Mouse (Mus musculus): ENCODE data around the gene Egfem1. TPM values are rescaled to one million over a fixed set of nuclear protein-coding genes. Genes with fewer than 3 reads are reported as not detected.
A peak's percentile ranks its signal among the peaks of the same experiment; 100 is the strongest.

Gene Egfem1
- polyA plus RNA-seq, 1 experiment from 2014 or later = 6.7 TPM

- no peak overlapping the region for H3K9ac ChIP-seq
- H3K9me3 ChIP-seq (ENCODE audit: control insufficient read depth, low read length) = no peaks in the 10 kb centered on the region
- no peak overlapping the region for H3K4me3 ChIP-seq (replicated peaks; ENCODE audit: low read length)
- H3K27me3 ChIP-seq (ENCODE audit: control insufficient read depth, insufficient read depth, low read length) = no peaks in the 10 kb centered on the region
- no peaks in the 10 kb centered on the region for H3K36me3 ChIP-seq (replicated peaks; ENCODE audit: control insufficient read depth, insufficient read depth)
- no peak for DNase-seq (ENCODE audit: low spot score)
- no peak for ATAC-seq (ENCODE audit: low FRiP score)
- no peak overlapping the region for H3K4me2 ChIP-seq (replicated peaks)
- H3K4me1 ChIP-seq (replicated peaks; ENCODE audit: control insufficient read depth, insufficient read depth, low read length) = no peaks in the 10 kb centered on the region
- H3K27ac ChIP-seq = no peak overlapping the region
These were observed 95.2 kb downstream of the Egfem1 start for GRCm38 (mm10) chr3:29176991-29177390.

DNA sequence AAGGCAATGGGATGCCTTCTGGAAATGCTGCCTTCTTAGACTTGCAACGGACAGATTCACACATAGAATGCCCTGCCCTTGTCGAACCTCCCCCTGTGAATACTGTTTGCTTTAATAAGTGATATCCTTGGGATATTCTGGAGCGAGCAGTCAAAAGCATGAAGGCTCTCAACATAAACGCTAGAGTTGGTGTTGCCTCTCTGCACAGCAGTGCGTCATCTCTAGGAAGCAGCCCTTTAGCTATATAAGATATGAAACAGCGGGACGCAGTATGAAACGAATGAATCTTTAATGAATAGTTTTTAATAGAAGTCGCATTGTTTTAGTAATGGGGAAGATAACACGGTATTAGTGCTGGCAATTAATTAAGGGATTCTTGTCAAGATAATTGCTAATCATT lies 101.2 kb downstream of the Egfem1 start:
- Histone ChIP-seq H3K9ac (no peak overlapping the region), H3K36me3 (replicated peaks; ENCODE audit: control insufficient read depth, insufficient read depth) (no peaks in the 10 kb centered on the region), H3K27me3 (ENCODE audit: control insufficient read depth, insufficient read depth, low read length) (no peaks in the 10 kb centered on the region), H3K9me3 (ENCODE audit: control insufficient read depth, low read length) (no peaks in the 10 kb centered on the region), H3K4me2 (replicated peaks) (no peak overlapping the region), H3K27ac (peak overlapping the region; percentile 4; the same call in 1 of the 2 replicates), H3K4me3 (replicated peaks; ENCODE audit: low read length) (no peak overlapping the region), H3K4me1 (replicated peaks; ENCODE audit: control insufficient read depth, insufficient read depth, low read length) (peaks cover 26% of the 10 kb centered on the region)
- ATAC-seq (ENCODE audit: low FRiP score) = peak; percentile 54; the same call in 1 of the 2 replicates
- 48% methylated on average over 10 of the region's 10 CpGs for WGBS
- peak; percentile 47 for DNase-seq (ENCODE audit: low spot score)

DNA sequence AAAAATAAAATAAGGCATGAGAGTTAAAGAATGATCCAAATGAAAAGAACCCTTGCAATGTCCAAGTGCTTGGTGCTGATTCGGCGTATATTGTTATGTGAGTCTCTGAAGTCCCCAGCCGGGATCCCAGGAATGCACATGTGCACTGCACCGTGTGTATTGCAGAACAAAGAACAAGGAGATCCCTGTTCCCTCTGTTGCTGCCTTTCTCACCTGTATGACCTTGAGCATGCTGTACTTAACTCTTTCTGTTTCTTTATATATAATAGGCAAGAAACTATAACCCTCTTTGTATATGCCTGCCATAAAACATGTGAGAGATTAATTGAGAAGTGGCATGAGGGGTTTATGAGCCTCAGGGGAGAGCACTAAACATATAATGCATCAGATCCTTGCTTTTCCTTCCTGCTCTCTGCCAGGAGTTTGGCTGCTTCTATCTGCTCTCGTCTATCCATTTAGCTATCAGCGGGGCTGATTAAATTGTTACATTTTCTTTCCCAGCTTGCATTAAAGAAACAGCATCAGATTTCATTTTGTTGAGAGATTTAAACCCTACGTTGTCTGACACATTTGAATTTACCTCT lies 101.9 kb downstream of the Egfem1 start:
- H3K9me3 ChIP-seq (ENCODE audit: control insufficient read depth, low read length) = no peaks in the 10 kb centered on the region
- ATAC-seq (ENCODE audit: low FRiP score) (peak; percentile 42), DNase-seq (ENCODE audit: low spot score) (peak; percentile 46)
- peak overlapping the region; percentile 29; the same call in 1 of the 2 replicates for H3K4me2 ChIP-seq (replicated peaks)
- no peaks in the 10 kb centered on the region for H3K36me3 ChIP-seq (replicated peaks; ENCODE audit: control insufficient read depth, insufficient read depth)
- 0 out of 2 replicates have a peak overlapping the region, but pooled peaks have one; percentile 6 for H3K9ac ChIP-seq
- WGBS = 28% methylated on average over 7 of the region's 7 CpGs
- H3K4me1 ChIP-seq (replicated peaks; ENCODE audit: control insufficient read depth, insufficient read depth, low read length) = peaks cover 26% of the 10 kb centered on the region
- H3K27ac ChIP-seq = peak overlapping the region; percentile 72
- H3K4me3 ChIP-seq (replicated peaks; ENCODE audit: low read length) = no peak overlapping the region
- no peaks in the 10 kb centered on the region for H3K27me3 ChIP-seq (ENCODE audit: control insufficient read depth, insufficient read depth, low read length)

DNA sequence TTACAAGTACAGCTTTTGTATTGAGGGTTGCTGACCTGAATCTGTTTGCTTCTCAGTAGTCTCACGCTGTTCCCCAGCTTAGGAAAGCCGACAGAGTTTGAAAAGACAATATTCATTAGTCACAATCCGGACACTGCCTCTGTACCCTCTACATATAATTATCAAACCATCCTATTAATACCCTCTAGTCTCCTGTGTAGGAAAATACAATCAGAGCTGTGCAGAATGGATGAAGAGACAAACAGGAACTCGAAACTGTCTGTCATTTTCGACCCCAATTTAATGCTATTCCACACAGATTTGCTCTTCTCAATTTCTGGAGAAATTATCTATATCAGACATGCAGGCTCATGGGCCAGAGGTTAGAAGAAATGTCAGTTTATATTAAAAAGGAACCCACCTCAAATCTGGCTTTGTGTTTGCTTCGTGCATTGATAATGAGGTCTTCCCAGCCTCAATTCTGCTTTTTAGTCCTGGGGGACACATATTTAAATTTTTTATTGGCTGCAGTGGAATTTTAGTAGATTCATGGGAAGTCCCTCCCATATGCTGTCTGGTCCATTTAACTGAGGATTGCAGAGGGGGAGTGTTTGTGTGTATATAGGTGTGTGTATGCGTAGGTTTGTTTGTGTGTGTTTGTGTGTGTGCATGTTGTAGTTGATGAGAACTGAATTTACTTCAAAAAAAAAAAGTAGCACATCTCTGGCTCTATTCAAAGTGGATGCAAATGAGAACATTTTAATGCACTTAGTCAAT lies 102.8 kb downstream of the Egfem1 start:
- no peaks in the 10 kb centered on the region for H3K36me3 ChIP-seq (replicated peaks; ENCODE audit: control insufficient read depth, insufficient read depth)
- peak overlapping the region; percentile 29 for H3K4me2 ChIP-seq (replicated peaks)
- DNase-seq (ENCODE audit: low spot score) = no peak
- H3K9me3 ChIP-seq (ENCODE audit: control insufficient read depth, low read length) = no peaks in the 10 kb centered on the region
- ATAC-seq (ENCODE audit: low FRiP score) = peak; percentile 53; the same call in 1 of the 2 replicates
- WGBS = 32% methylated on average over 7 of the region's 7 CpGs
- peaks cover 26% of the 10 kb centered on the region for H3K4me1 ChIP-seq (replicated peaks; ENCODE audit: control insufficient read depth, insufficient read depth, low read length)
- no peak overlapping the region for H3K4me3 ChIP-seq (replicated peaks; ENCODE audit: low read length)
- peak overlapping the region; percentile 31; the same call in 1 of the 2 replicates for H3K9ac ChIP-seq
- no peaks in the 10 kb centered on the region for H3K27me3 ChIP-seq (ENCODE audit: control insufficient read depth, insufficient read depth, low read length)
- H3K27ac ChIP-seq = peak overlapping the region; percentile 72

DNA sequence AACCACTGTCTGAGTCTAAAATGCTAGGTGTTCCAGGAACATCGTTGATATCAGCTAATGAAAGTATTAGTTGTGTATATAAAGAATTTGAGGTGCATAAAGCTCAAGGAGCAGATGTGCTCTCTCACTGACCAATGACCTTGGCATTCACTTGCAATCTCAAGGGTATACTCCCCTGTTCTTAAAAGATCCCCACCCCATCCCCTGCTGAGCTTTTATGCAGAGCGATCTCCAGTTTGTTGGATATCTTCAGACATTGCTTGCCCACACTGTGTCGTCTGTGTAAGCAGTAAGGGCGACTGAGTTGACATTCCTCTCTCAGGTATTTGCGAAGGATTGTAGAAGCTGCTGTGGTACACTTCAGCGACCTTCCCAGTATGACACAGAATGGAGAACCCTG lies 108.4 kb downstream of the Egfem1 start:
- DNase-seq (ENCODE audit: low spot score) (no peak), ATAC-seq (ENCODE audit: low FRiP score) (no peak)
- no peak overlapping the region for H3K4me2 ChIP-seq (replicated peaks)
- WGBS = 76% methylated on average over 6 of the region's 6 CpGs
- peaks cover 3% of the 10 kb centered on the region; the same call in 1 of the 2 replicates for H3K4me1 ChIP-seq (replicated peaks; ENCODE audit: control insufficient read depth, insufficient read depth, low read length)
- H3K9ac ChIP-seq = no peak overlapping the region
- no peak overlapping the region for H3K4me3 ChIP-seq (replicated peaks; ENCODE audit: low read length)
- no peak overlapping the region for H3K27ac ChIP-seq
- H3K36me3 ChIP-seq (replicated peaks; ENCODE audit: control insufficient read depth, insufficient read depth) = no peaks in the 10 kb centered on the region
- H3K27me3 ChIP-seq (ENCODE audit: control insufficient read depth, insufficient read depth, low read length) = no peaks in the 10 kb centered on the region
- no peaks in the 10 kb centered on the region for H3K9me3 ChIP-seq (ENCODE audit: control insufficient read depth, low read length)

DNA sequence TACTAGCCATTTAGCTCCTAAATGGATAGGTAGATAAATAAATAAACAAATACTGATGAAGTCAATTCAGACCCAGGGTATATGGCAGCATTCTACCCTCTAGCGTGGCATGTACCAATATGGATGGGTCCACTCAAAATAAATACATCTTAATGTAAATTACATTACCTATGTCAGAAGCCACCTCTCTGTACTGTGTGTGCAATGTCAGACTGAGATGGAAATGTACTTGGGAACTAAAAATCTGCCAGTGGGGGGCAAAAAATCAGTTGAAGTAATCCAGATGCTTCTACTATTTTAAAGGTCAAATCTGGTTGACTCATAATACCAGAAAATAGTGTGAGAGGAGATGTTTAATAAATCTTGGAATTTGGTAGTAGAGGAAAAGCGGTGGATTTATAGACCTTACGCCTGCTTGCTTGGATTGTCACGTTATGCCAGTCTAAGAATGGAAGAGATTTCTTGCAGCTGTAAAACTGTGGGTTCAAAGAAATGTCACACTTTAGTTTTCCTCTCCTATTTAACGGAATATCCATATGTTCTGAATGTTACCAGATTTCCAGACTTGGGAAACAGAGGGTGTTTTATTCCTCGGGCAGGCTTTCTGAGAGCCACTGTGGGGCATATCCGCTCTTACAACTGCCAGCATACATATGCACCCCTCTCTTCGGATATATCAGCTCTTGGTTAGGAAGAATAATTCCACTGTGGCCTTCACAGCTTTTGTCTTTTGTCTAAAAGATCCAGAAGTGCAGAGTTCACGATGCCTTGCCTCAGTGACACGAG lies 116.1 kb downstream of the Egfem1 start:
- Histone ChIP-seq H3K9me3 (ENCODE audit: control insufficient read depth, low read length) (no peaks in the 10 kb centered on the region), H3K4me3 (replicated peaks; ENCODE audit: low read length) (no peak overlapping the region), H3K27ac (no peak overlapping the region), H3K4me1 (replicated peaks; ENCODE audit: control insufficient read depth, insufficient read depth, low read length) (no peaks in the 10 kb centered on the region), H3K9ac (no peak overlapping the region), H3K36me3 (replicated peaks; ENCODE audit: control insufficient read depth, insufficient read depth) (no peaks in the 10 kb centered on the region), H3K27me3 (ENCODE audit: control insufficient read depth, insufficient read depth, low read length) (no peaks in the 10 kb centered on the region), H3K4me2 (replicated peaks) (no peak overlapping the region)
- ATAC-seq (ENCODE audit: low FRiP score) (no peak), DNase-seq (ENCODE audit: low spot score) (no peak)
- WGBS = 73% methylated on average over 10 of the region's 10 CpGs

DNA sequence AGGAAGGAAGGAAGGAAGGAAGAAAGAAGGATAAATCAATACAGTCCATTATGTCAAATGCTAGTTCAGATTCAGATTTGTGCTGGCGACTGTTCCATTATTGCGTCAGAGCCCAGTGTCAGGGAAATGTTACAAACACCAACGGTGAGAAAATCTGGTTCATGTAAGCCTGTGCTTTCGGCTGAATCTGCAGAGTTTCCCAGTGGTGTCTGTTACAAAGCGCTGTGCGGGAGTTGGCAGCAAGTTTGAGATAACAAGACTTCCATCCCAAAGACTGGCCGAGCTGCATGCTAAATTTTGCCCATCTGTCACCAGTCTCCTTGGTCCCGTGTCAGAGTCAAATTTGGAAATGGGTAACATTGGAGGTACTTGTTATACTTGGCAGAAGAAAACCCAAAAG lies 118.8 kb downstream of the Egfem1 start:
- H3K36me3 ChIP-seq (replicated peaks; ENCODE audit: control insufficient read depth, insufficient read depth) = no peaks in the 10 kb centered on the region
- no peak for ATAC-seq (ENCODE audit: low FRiP score)
- 76% methylated on average over 8 of the region's 8 CpGs for WGBS
- H3K27ac ChIP-seq = no peak overlapping the region
- H3K4me1 ChIP-seq (replicated peaks; ENCODE audit: control insufficient read depth, insufficient read depth, low read length) = no peaks in the 10 kb centered on the region
- no peak overlapping the region for H3K4me3 ChIP-seq (replicated peaks; ENCODE audit: low read length)
- no peaks in the 10 kb centered on the region for H3K27me3 ChIP-seq (ENCODE audit: control insufficient read depth, insufficient read depth, low read length)
- no peak for DNase-seq (ENCODE audit: low spot score)
- no peak overlapping the region for H3K4me2 ChIP-seq (replicated peaks)
- H3K9me3 ChIP-seq (ENCODE audit: control insufficient read depth, low read length) = no peaks in the 10 kb centered on the region
- H3K9ac ChIP-seq = no peak overlapping the region

DNA sequence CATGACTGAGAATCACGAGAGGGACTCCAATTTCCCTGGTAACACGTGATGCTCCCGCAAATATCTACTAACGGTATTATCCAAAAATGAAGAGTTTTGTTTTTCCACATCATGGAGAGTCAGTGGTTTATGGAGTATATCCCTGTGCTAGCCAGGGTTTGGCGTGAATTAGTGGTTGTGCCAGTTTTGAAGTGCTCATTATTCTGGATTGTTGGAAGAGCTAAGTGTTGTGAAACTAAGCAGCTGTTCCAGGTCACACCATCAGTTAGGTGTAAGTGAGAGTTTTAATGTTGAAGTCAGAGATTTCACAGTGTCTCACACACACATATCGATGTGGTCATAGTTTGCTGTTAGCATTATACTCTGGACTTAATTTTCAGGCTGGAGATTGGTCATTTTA lies 120.7 kb downstream of the Egfem1 start:
- H3K27me3 ChIP-seq (ENCODE audit: control insufficient read depth, insufficient read depth, low read length) = no peaks in the 10 kb centered on the region
- no peak overlapping the region for H3K4me2 ChIP-seq (replicated peaks)
- H3K4me1 ChIP-seq (replicated peaks; ENCODE audit: control insufficient read depth, insufficient read depth, low read length) = no peaks in the 10 kb centered on the region
- ATAC-seq (ENCODE audit: low FRiP score) (no peak), DNase-seq (ENCODE audit: low spot score) (no peak)
- H3K9ac ChIP-seq = no peak overlapping the region
- H3K9me3 ChIP-seq (ENCODE audit: control insufficient read depth, low read length) = no peaks in the 10 kb centered on the region
- no peak overlapping the region for H3K4me3 ChIP-seq (replicated peaks; ENCODE audit: low read length)
- WGBS = 92% methylated on average over 6 of the region's 6 CpGs
- no peaks in the 10 kb centered on the region for H3K36me3 ChIP-seq (replicated peaks; ENCODE audit: control insufficient read depth, insufficient read depth)
- no peak overlapping the region for H3K27ac ChIP-seq

- no peak for DNase-seq (ENCODE audit: low spot score)
- no peak overlapping the region for H3K9ac ChIP-seq
These were observed 140.6 kb downstream of the Egfem1 start for GRCm38 (mm10) chr3:29222414-29222813.

More at GRCm38 (mm10) chr3:29222414-29222813, 140.6 kb downstream of the Egfem1 start:
- WGBS = 83% methylated on average over 2 of the region's 2 CpGs
- H3K4me1 ChIP-seq (replicated peaks; ENCODE audit: control insufficient read depth, insufficient read depth, low read length) = no peaks in the 10 kb centered on the region
- H3K4me3 ChIP-seq (replicated peaks; ENCODE audit: low read length) = no peak overlapping the region
- no peaks in the 10 kb centered on the region for H3K9me3 ChIP-seq (ENCODE audit: control insufficient read depth, low read length)
- no peak overlapping the region for H3K4me2 ChIP-seq (replicated peaks)
- H3K27me3 ChIP-seq (ENCODE audit: control insufficient read depth, insufficient read depth, low read length) = no peaks in the 10 kb centered on the region
- ATAC-seq (ENCODE audit: low FRiP score) = no peak
- no peak overlapping the region for H3K27ac ChIP-seq
- H3K36me3 ChIP-seq (replicated peaks; ENCODE audit: control insufficient read depth, insufficient read depth) = no peaks in the 10 kb centered on the region

All from hindbrain, embryonic 14.5 days (tissue).